Mouse (Mus musculus): Measurements from ENCODE around the gene Gga2. TPM values are rescaled to one million over a fixed set of nuclear protein-coding genes. Genes with fewer than 3 reads are reported as not detected.
A peak's percentile ranks its signal among the peaks of the same experiment; 100 is the strongest.

The Gga2 gene
- total and polyA plus RNA-seq, 3 experiments: 25.3 to 28.5 (median 25.7) TPM

- H3K27ac ChIP-seq: peak overlapping the region; percentile 91
- no peaks in the 10 kb centered on the region for H3K27me3 ChIP-seq (ENCODE audit: control insufficient read depth, insufficient read depth, low read length)
- TF ChIP-seq CTCF (IDR thresholded peaks at IDR 0.05): no peak
- TF ChIP-seq POLR2A (IDR thresholded peaks at IDR 0.05; ENCODE audit: insufficient read depth, low read depth, low read length): no peak; the same call in 1 of the 2 replicates
- TF ChIP-seq EP300 (IDR thresholded peaks at IDR 0.05; ENCODE audit: insufficient read depth, low read depth, low read length): peak; percentile 77; the same call in 1 of the 2 replicates
- H3K36me3 ChIP-seq (ENCODE audit: control insufficient read depth, insufficient read depth, low read length): peaks cover 9% of the 10 kb centered on the region
- DNase-seq: peak; percentile 41 to 77
- intact Hi-C loops (cut with DNase I): loop anchor here (2.0 kb wide), 1 partner anchor 22 kb away; the partner anchor contains the start of genes Ears2 and Ubfd1
- no peaks in the 10 kb centered on the region for H3K79me2 ChIP-seq (replicated peaks; ENCODE audit: control insufficient read depth, insufficient read depth, low read length)
- no peak overlapping the region for H3K9ac ChIP-seq (ENCODE audit: low read depth, low read length)
- WGBS: 39% methylated on average over 4 of the region's 4 CpGs
- H3K4me1 ChIP-seq (ENCODE audit: control insufficient read depth, insufficient read depth, low read length): peaks cover 4% of the 10 kb centered on the region
- no peak overlapping the region for H3K4me3 ChIP-seq
Observed at GRCm38 (mm10) chr7:122045181-122045634, 24.2 kb upstream of the Gga2 start.

- no peak overlapping the region for H3K9ac ChIP-seq (ENCODE audit: low read depth, low read length)
- peak in 1 of 2 experiments; percentile 10 for DNase-seq
- TF ChIP-seq CTCF (IDR thresholded peaks at IDR 0.05): no peak
- TF ChIP-seq POLR2A (IDR thresholded peaks at IDR 0.05; ENCODE audit: insufficient read depth, low read depth, low read length): no peak
- no peak for TF ChIP-seq EP300 (IDR thresholded peaks at IDR 0.05; ENCODE audit: insufficient read depth, low read depth, low read length)
- intact Hi-C loops (cut with DNase I): loop anchor here (2.0 kb wide), 1 partner anchor 23 kb away; the partner anchor contains the start of genes Ears2 and Ubfd1
- H3K27me3 ChIP-seq (ENCODE audit: control insufficient read depth, insufficient read depth, low read length): no peaks in the 10 kb centered on the region
- no peaks in the 10 kb centered on the region for H3K79me2 ChIP-seq (replicated peaks; ENCODE audit: control insufficient read depth, insufficient read depth, low read length)
- H3K27ac ChIP-seq: peak overlapping the region; percentile 75
- no peak overlapping the region for H3K4me3 ChIP-seq
- 69% methylated on average over 8 of the region's 8 CpGs for WGBS
- peaks cover 9% of the 10 kb centered on the region for H3K36me3 ChIP-seq (ENCODE audit: control insufficient read depth, insufficient read depth, low read length)
- peaks cover 4% of the 10 kb centered on the region for H3K4me1 ChIP-seq (ENCODE audit: control insufficient read depth, insufficient read depth, low read length)
Observed at GRCm38 (mm10) chr7:122044106-122044505, 23.1 kb upstream of the Gga2 start.

GRCm38 (mm10) chr7:122034348-122034747, 13.3 kb upstream of the Gga2 start:
- no peaks in the 10 kb centered on the region for H3K79me2 ChIP-seq (replicated peaks; ENCODE audit: control insufficient read depth, insufficient read depth, low read length)
- WGBS: 1% methylated on average over 2 of the region's 2 CpGs
- no peak overlapping the region for H3K4me3 ChIP-seq
- H3K27me3 ChIP-seq (ENCODE audit: control insufficient read depth, insufficient read depth, low read length): no peaks in the 10 kb centered on the region
- no peak overlapping the region for H3K9ac ChIP-seq (ENCODE audit: low read depth, low read length)
- H3K36me3 ChIP-seq (ENCODE audit: control insufficient read depth, insufficient read depth, low read length): no peaks in the 10 kb centered on the region
- no peaks in the 10 kb centered on the region for H3K4me1 ChIP-seq (ENCODE audit: control insufficient read depth, insufficient read depth, low read length)
- intact Hi-C loops (cut with DNase I): loop anchor here (2.0 kb wide), 1 partner anchor 64 kb away; no protein-coding TSS in a partner anchor
- H3K27ac ChIP-seq: no peak overlapping the region
- no peak for DNase-seq
- no peak for TF ChIP-seq EP300 (IDR thresholded peaks at IDR 0.05; ENCODE audit: insufficient read depth, low read depth, low read length)
- peak; percentile 73 for TF ChIP-seq CTCF (IDR thresholded peaks at IDR 0.05)

GRCm38 (mm10) chr7:122033371-122033770, 12.3 kb upstream of the Gga2 start:
- DNase-seq: no peak
- intact Hi-C loops (cut with DNase I): no loop called here
- 61% methylated on average over 3 of the region's 3 CpGs for WGBS
- H3K27ac ChIP-seq: no peak overlapping the region
- no peak overlapping the region for H3K9ac ChIP-seq (ENCODE audit: low read depth, low read length)
- no peaks in the 10 kb centered on the region for H3K79me2 ChIP-seq (replicated peaks; ENCODE audit: control insufficient read depth, insufficient read depth, low read length)
- H3K4me1 ChIP-seq (ENCODE audit: control insufficient read depth, insufficient read depth, low read length): no peaks in the 10 kb centered on the region
- no peak for TF ChIP-seq POLR2A (IDR thresholded peaks at IDR 0.05; ENCODE audit: insufficient read depth, low read depth, low read length)
- no peaks in the 10 kb centered on the region for H3K36me3 ChIP-seq (ENCODE audit: control insufficient read depth, insufficient read depth, low read length)
- no peaks in the 10 kb centered on the region for H3K27me3 ChIP-seq (ENCODE audit: control insufficient read depth, insufficient read depth, low read length)
- H3K4me3 ChIP-seq: no peak overlapping the region

- 98% methylated on average over 2 of the region's 2 CpGs for WGBS
- Histone ChIP-seq H3K27me3 (ENCODE audit: control insufficient read depth, insufficient read depth, low read length) (no peaks in the 10 kb centered on the region), H3K27ac (no peak overlapping the region), H3K79me2 (replicated peaks; ENCODE audit: control insufficient read depth, insufficient read depth, low read length) (no peaks in the 10 kb centered on the region), H3K9ac (ENCODE audit: low read depth, low read length) (no peak overlapping the region), H3K4me1 (ENCODE audit: control insufficient read depth, insufficient read depth, low read length) (no peaks in the 10 kb centered on the region), H3K4me3 (no peak overlapping the region), H3K36me3 (ENCODE audit: control insufficient read depth, insufficient read depth, low read length) (no peaks in the 10 kb centered on the region)
- TF ChIP-seq CTCF (IDR thresholded peaks at IDR 0.05) (no peak), EP300 (IDR thresholded peaks at IDR 0.05; ENCODE audit: insufficient read depth, low read depth, low read length) (no peak)
- no peak for DNase-seq
- intact Hi-C loops (cut with DNase I): no loop called here
Observed at GRCm38 (mm10) chr7:122022131-122022530, 1.1 kb upstream of the Gga2 start.

GRCm38 (mm10) chr7:122020273-122020666, 752 bp downstream of the Gga2 start:
- no peak for DNase-seq
- TF ChIP-seq CTCF (IDR thresholded peaks at IDR 0.05) (no peak), POLR2A (IDR thresholded peaks at IDR 0.05; ENCODE audit: insufficient read depth, low read depth, low read length) (no peak), EP300 (IDR thresholded peaks at IDR 0.05; ENCODE audit: insufficient read depth, low read depth, low read length) (no peak)
- Histone ChIP-seq H3K27ac (peak overlapping the region; percentile 71), H3K4me1 (ENCODE audit: control insufficient read depth, insufficient read depth, low read length) (no peaks in the 10 kb centered on the region; the same call in 1 of the 2 replicates), H3K79me2 (replicated peaks; ENCODE audit: control insufficient read depth, insufficient read depth, low read length) (no peaks in the 10 kb centered on the region), H3K27me3 (ENCODE audit: control insufficient read depth, insufficient read depth, low read length) (no peaks in the 10 kb centered on the region), H3K36me3 (ENCODE audit: control insufficient read depth, insufficient read depth, low read length) (no peaks in the 10 kb centered on the region), H3K9ac (ENCODE audit: low read depth, low read length) (peak overlapping the region; percentile 90), H3K4me3 (peak overlapping the region; percentile 64)
- WGBS: 10% methylated on average over 6 of the region's 6 CpGs
- intact Hi-C loops (cut with DNase I): no loop called here
